Mouse (Mus musculus) brain, adult 2 months (tissue): ENCODE measurements around the gene Mrpl12.
"Not testable (repeated sequence)": the region's sequence is repeated elsewhere in the genome, so short reads cannot be mapped to it uniquely, and the experiment has no call there.

Experiments used
- DNase-seq: peaks from one replicate; pipeline ENCODE4 v3.0.0; 2011; ENCODE audit warnings: low read depth, low spot score

The Mrpl12 gene

GRCm38 (mm10) chr11:120508290-120508870 is 24.0 kb downstream of the Mrpl12 start:
- DNase-seq: no peak

- DNase-seq: no peak
These were observed 25.5 kb downstream of the Mrpl12 start for GRCm38 (mm10) chr11:120509940-120510339.

GRCm38 (mm10) chr11:120510375-120511030 is 26.1 kb downstream of the Mrpl12 start:
- DNase-seq: no peak

- peak; percentile 86 for DNase-seq
These were observed 28.5 kb downstream of the Mrpl12 start for GRCm38 (mm10) chr11:120512790-120513453.

- DNase-seq: not testable (repeated sequence)
These were observed 29.8 kb downstream of the Mrpl12 start for GRCm38 (mm10) chr11:120514262-120514661.

GRCm38 (mm10) chr11:120515611-120516010 is 31.2 kb downstream of the Mrpl12 start:
- DNase-seq: peak; percentile 88

- DNase-seq: no peak
These were observed 32.7 kb downstream of the Mrpl12 start for GRCm38 (mm10) chr11:120517147-120517546.

- DNase-seq: peak; percentile 95
These were observed 33.6 kb downstream of the Mrpl12 start for GRCm38 (mm10) chr11:120518027-120518426.

- no peak for DNase-seq
These were observed 34.1 kb downstream of the Mrpl12 start for GRCm38 (mm10) chr11:120518558-120518957.

- DNase-seq: peak; percentile 28
These were observed 35.3 kb downstream of the Mrpl12 start for GRCm38 (mm10) chr11:120519738-120520137.

- DNase-seq: no peak
These were observed 36.1 kb downstream of the Mrpl12 start for GRCm38 (mm10) chr11:120520498-120520897.

GRCm38 (mm10) chr11:120520967-120521540 is 36.6 kb downstream of the Mrpl12 start:
- DNase-seq: peak; percentile 97

- no peak for DNase-seq
These were observed 38.2 kb downstream of the Mrpl12 start for GRCm38 (mm10) chr11:120522581-120522980.

- no peak for DNase-seq
These were observed 41.5 kb downstream of the Mrpl12 start for GRCm38 (mm10) chr11:120525959-120526358.

GRCm38 (mm10) chr11:120527690-120528354 is 43.4 kb downstream of the Mrpl12 start:
- DNase-seq: no peak

- no peak for DNase-seq
These were observed 44.5 kb downstream of the Mrpl12 start for GRCm38 (mm10) chr11:120528903-120529302.

- DNase-seq: no peak
These were observed 45.9 kb downstream of the Mrpl12 start, which contains the start of gene Gcgr for GRCm38 (mm10) chr11:120530085-120530964. Gene Gcgr, plus strand, starts transcription at chr11:120530699.

- no peak for DNase-seq
These were observed 47.2 kb downstream of the Mrpl12 start for GRCm38 (mm10) chr11:120531646-120532045.

GRCm38 (mm10) chr11:120534093-120534492 is 49.7 kb downstream of the Mrpl12 start:
- DNase-seq: no peak

- no peak for DNase-seq
These were observed 50.7 kb downstream of the Mrpl12 start for GRCm38 (mm10) chr11:120535145-120535544.

- DNase-seq: no peak
These were observed 51.4 kb downstream of the Mrpl12 start for GRCm38 (mm10) chr11:120535804-120536203.
